Mouse (Mus musculus) testis, postnatal 10 days (tissue): ENCODE results near the gene 1700018F24Rik.
"Not testable (repeated sequence)": the region's sequence is repeated elsewhere in the genome, so short reads cannot be mapped to it uniquely, and the experiment has no call there.

Experiments used
- DNase-seq: peaks from one replicate; pipeline ENCODE4 v3.0.0; 2021; ENCODE audit warnings: low spot score

The 1700018F24Rik gene

DNA sequence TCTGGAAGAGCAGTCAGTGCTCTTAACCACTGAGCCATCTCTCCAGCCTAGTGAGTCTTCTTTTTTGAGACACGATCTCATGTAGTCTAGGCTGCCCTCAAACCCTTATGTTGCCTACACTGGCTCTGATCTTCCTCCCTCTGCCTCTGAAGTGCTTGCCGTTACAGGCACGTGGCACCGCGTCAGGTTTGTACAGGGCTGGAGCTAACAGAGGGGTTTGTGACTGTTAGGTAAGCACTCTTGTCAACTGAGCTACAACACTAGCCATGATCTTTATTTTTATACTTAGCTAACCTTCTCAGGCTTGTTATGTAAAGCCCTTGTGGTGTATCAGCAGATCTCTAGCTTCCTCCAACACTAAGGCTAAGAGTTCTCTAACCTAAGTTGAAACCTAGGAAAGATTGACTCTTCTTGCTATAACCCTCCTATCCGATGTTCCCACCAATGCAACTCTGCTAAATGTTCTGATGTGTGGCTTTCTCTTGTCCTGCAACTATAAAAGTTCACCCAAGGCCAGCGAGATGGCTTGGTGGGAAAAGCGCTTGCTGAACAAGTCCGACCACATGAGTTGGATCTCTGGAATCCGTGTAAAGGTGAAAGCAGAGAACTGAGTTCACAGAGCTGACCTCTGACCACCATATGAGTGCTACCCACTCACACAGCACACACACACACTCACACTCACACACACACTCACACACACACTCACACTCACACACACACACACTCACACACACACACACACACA lies 39.2 kb downstream of the 1700018F24Rik start:
- no peak for DNase-seq

GRCm38 (mm10) chr5:145083201-145083600 lies 40.4 kb downstream of the 1700018F24Rik start:
- DNase-seq: not testable (repeated sequence)

DNA sequence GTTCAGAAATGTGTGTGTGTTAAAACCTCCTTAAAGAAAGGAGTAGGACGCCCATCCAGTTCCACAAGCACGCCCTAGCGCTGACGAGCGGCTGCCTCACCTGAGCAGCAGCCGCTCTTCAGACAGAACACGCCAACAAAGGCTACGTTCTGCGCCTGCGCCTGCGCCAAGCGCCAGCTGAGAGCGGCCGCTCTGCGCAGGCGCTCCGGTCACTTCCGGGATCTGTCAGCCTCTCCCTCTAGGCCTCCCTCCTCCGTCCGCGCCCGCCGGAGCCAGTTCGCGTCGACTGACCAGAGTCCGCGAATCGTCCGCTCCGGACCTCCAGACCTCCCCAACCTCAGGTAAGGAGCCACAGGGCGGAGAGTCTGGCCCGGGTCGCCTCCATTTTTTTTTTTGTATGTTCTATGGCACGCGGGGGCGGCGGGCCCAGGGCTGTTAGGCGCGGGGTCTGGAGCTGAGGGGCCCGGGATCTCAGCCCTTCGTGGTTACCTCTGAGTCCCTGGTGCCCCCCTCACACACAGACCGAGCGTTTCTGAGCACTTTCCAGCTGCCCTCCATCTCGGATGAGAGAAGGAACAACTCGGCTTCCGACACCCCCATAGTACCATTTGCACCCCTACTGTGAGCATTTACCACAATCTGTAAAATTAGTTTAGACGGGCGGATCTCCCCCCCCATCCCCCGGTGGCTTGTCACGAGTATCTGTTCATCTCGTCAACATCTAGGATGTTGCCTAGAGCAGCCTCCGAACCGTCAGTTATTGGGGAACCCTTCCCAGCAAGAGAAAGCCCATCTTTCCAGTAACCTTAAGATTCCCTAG lies 41.1 kb downstream of the 1700018F24Rik start, which contains the start of the genes Arpc1a and Kpna7:
TSS of gene Arpc1a (plus strand) at position 199 of the 820 bp plus-strand sequence.
TSS of gene Kpna7 (minus strand) at position 399 of the 820 bp plus-strand sequence.
- DNase-seq: peak; percentile 96

GRCm38 (mm10) chr5:145084822-145085221 lies 42.0 kb downstream of the 1700018F24Rik start:
- DNase-seq: no peak

GRCm38 (mm10) chr5:145088186-145088585 lies 45.4 kb downstream of the 1700018F24Rik start:
- DNase-seq: no peak

DNA sequence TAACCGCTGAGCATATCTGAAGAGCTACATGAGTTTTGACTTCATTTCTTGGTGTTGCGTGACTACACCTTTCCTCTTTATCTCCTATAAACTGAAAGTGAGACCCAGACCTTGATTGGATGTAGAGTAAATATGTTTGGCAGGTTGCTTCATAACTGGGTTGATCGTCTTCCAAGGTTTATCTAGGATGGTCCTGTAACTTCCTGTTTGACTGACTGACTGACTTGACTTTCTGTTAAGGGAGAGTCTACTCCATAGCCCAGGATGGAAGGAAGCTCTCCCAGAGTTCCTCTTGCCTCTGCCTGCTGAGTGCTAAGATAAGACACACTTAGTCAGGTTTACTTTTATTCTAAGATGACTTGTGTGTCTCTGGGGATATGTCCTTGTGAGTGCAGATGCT lies 47.1 kb downstream of the 1700018F24Rik start:
- no peak for DNase-seq
